In genomic region chr9:22544349-22545341, GRCm38 (mm10) we compare ENCODE assay signal across 28 mouse cellular contexts.
A peak's percentile ranks its signal among the peaks of the same experiment; 100 is the strongest.
DNase-seq lines count a peak whose midpoint lies in the region; ATAC-seq lines count a peak whose summit lies in the region.
"Had no signal": no experiment of that assay in that cellular context is flagged by ENCODE, and none has a peak within 500 bp of the region (broad histone marks: within the 10 kb centered on the region; RNA-seq: fewer than 3 reads in every experiment).

No protein-coding gene starts in this region.

- no peaks in the 10 kb centered on the region for H3K27me3 ChIP-seq in midbrain, embryonic 13.5 days
- H3K27me3 ChIP-seq in midbrain, embryonic 16.5 days (ENCODE audit: control insufficient read depth, insufficient read depth, low read depth, low read length) = no peaks in the 10 kb centered on the region
- H3K27me3 ChIP-seq in forebrain, embryonic 14.5 days (replicated peaks; ENCODE audit: control insufficient read depth, insufficient read depth, low read length) = no peaks in the 10 kb centered on the region
- H3K27me3 ChIP-seq in intestine, embryonic 16.5 days (replicated peaks; ENCODE audit: control insufficient read depth, insufficient read depth, low read length) = no peaks in the 10 kb centered on the region
- H3K27me3 ChIP-seq: hindbrain, embryonic 12.5 days; kidney, embryonic 15.5 days; liver, embryonic 15.5 days; lung, embryonic 15.5 days had no signal

- H3K36me3 ChIP-seq in midbrain, embryonic 13.5 days = no peaks in the 10 kb centered on the region
- H3K36me3 ChIP-seq in midbrain, embryonic 16.5 days (ENCODE audit: control insufficient read depth, insufficient read depth, low read length) = no peaks in the 10 kb centered on the region
- H3K36me3 ChIP-seq in forebrain, embryonic 14.5 days (ENCODE audit: control insufficient read depth, insufficient read depth, low read length) = no peaks in the 10 kb centered on the region
- H3K36me3 ChIP-seq in intestine, embryonic 16.5 days (ENCODE audit: control insufficient read depth, insufficient read depth, low read length) = no peaks in the 10 kb centered on the region
- H3K36me3 ChIP-seq: hindbrain, embryonic 12.5 days; kidney, embryonic 15.5 days; limb, embryonic 12.5 days; liver, embryonic 15.5 days; lung, embryonic 15.5 days had no signal

- 0 out of 2 replicates have a peak, but pooled peaks have one; percentile 14 for ATAC-seq in midbrain, embryonic 13.5 days
- no peak for ATAC-seq in midbrain, embryonic 16.5 days
- peak; percentile 49; the same call in 1 of the 2 replicates for ATAC-seq in forebrain, embryonic 14.5 days
- peak; percentile 83 for ATAC-seq in intestine, embryonic 16.5 days
- ATAC-seq: hindbrain, postnatal 0 days had no signal

- 45% methylated on average over 9 of the region's 9 CpGs for whole genome bisulfite sequencing in midbrain, embryonic 13.5 days
- whole genome bisulfite sequencing in midbrain, embryonic 16.5 days = 58% methylated on average over 9 of the region's 9 CpGs
- WGBS in forebrain, embryonic 14.5 days = 24% methylated on average over 9 of the region's 9 CpGs
- WGBS in intestine, embryonic 16.5 days = 50% methylated on average over 9 of the region's 9 CpGs

- no peak overlapping the region for H3K4me2 ChIP-seq in midbrain, embryonic 13.5 days (replicated peaks)
- no peak overlapping the region for H3K4me2 ChIP-seq in midbrain, embryonic 16.5 days (ENCODE audit: low read length)
- no peak overlapping the region for H3K4me2 ChIP-seq in forebrain, embryonic 14.5 days (ENCODE audit: low read length)
- H3K4me2 ChIP-seq in intestine, embryonic 16.5 days (ENCODE audit: low read depth, low read length) = no peak overlapping the region
- H3K4me2 ChIP-seq: heart, embryonic 11.5 days; hindbrain, embryonic 12.5 days; kidney, embryonic 15.5 days; limb, embryonic 12.5 days; liver, embryonic 15.5 days; lung, embryonic 15.5 days had no signal

- H3K4me3 ChIP-seq in midbrain, embryonic 13.5 days (replicated peaks) = no peak overlapping the region
- no peak overlapping the region for H3K4me3 ChIP-seq in midbrain, embryonic 16.5 days (ENCODE audit: low read depth, low read length)
- no peak overlapping the region for H3K4me3 ChIP-seq in forebrain, embryonic 14.5 days (ENCODE audit: low read depth, low read length)
- no peak overlapping the region for H3K4me3 ChIP-seq in intestine, embryonic 16.5 days (ENCODE audit: low read length)
- H3K4me3 ChIP-seq: hindbrain, embryonic 12.5 days; kidney, embryonic 15.5 days; left cerebral cortex, adult 2 months; limb, embryonic 12.5 days; liver, embryonic 15.5 days; lung, embryonic 15.5 days; megakaryocyte, embryonic 14.5 days had no signal

- H3K9ac ChIP-seq in midbrain, embryonic 13.5 days (replicated peaks) = no peak overlapping the region
- H3K9ac ChIP-seq in midbrain, embryonic 16.5 days (ENCODE audit: low read depth, low read length) = no peak overlapping the region
- no peak overlapping the region for H3K9ac ChIP-seq in forebrain, embryonic 14.5 days (ENCODE audit: low read length)
- H3K9ac ChIP-seq in intestine, embryonic 16.5 days (ENCODE audit: low read depth, low read length) = no peak overlapping the region
- H3K9ac ChIP-seq: hindbrain, embryonic 12.5 days; kidney, embryonic 15.5 days; limb, embryonic 12.5 days; liver, embryonic 15.5 days; lung, embryonic 15.5 days had no signal

- peaks cover 7% of the 10 kb centered on the region; the same call in 1 of the 2 replicates for H3K4me1 ChIP-seq in midbrain, embryonic 13.5 days (replicated peaks)
- no peaks in the 10 kb centered on the region for H3K4me1 ChIP-seq in midbrain, embryonic 16.5 days (ENCODE audit: control insufficient read depth, insufficient read depth, low read length)
- peaks cover 5% of the 10 kb centered on the region; the same call in 1 of the 2 replicates for H3K4me1 ChIP-seq in forebrain, embryonic 14.5 days (ENCODE audit: control insufficient read depth, insufficient read depth, low read length)
- H3K4me1 ChIP-seq in intestine, embryonic 16.5 days (ENCODE audit: control insufficient read depth, insufficient read depth, low read length) = 0 out of 2 replicates have a peak, but pooled peaks cover 5% of the 10 kb centered on the region
- H3K4me1 ChIP-seq: kidney, embryonic 15.5 days; liver, embryonic 15.5 days; lung, embryonic 15.5 days had no signal

- H3K9me3 ChIP-seq in midbrain, embryonic 13.5 days = no peaks in the 10 kb centered on the region
- H3K9me3 ChIP-seq in midbrain, embryonic 16.5 days (replicated peaks; ENCODE audit: control insufficient read depth, low read length, poor library complexity, severe bottlenecking) = no peaks in the 10 kb centered on the region
- H3K9me3 ChIP-seq in forebrain, embryonic 14.5 days (replicated peaks; ENCODE audit: control insufficient read depth, low read length) = no peaks in the 10 kb centered on the region
- no peaks in the 10 kb centered on the region for H3K9me3 ChIP-seq in intestine, embryonic 16.5 days (ENCODE audit: control insufficient read depth, low read length)
- H3K9me3 ChIP-seq: hindbrain, embryonic 12.5 days; kidney, embryonic 15.5 days; limb, embryonic 12.5 days; liver, embryonic 15.5 days; lung, embryonic 15.5 days; megakaryocyte, embryonic 14.5 days had no signal

- DNase-seq in forebrain, embryonic 14.5 days (ENCODE audit: low spot score) = peak; percentile 40
- DNase-seq in adrenal gland, adult 2 months = no peak
- DNase-seq in urinary bladder, postnatal 25 days (ENCODE audit: low spot score) = no peak
- DNase-seq: adrenal gland, postnatal 10 days; B cell, adult 2 months; cerebellum, adult 11 months; cerebellum, adult 9-10 months; cerebellum, postnatal 36 days; gastrocnemius, postnatal 14 days; heart, postnatal 36 days; kidney, adult 18-20 months; kidney, postnatal 25 days; lung, postnatal 36 days; midbrain, embryonic 14.5 days; right cerebral cortex, postnatal 4 days; thymus, postnatal 4 days had no signal

- H3K27ac ChIP-seq in midbrain, embryonic 13.5 days = no peak overlapping the region
- no peak overlapping the region for H3K27ac ChIP-seq in midbrain, embryonic 16.5 days (ENCODE audit: low read length)
- no peak overlapping the region for H3K27ac ChIP-seq in forebrain, embryonic 14.5 days (ENCODE audit: low read depth, low read length)
- no peak overlapping the region for H3K27ac ChIP-seq in intestine, embryonic 16.5 days (ENCODE audit: low read length)
- H3K27ac ChIP-seq: hindbrain, embryonic 12.5 days; hindbrain, postnatal 0 days; kidney, embryonic 15.5 days; left cerebral cortex, adult 2 months; limb, embryonic 12.5 days; liver, embryonic 15.5 days; lung, embryonic 15.5 days had no signal
